26 mouse cellular contexts compared by ENCODE assay signal in the genomic region with DNA sequence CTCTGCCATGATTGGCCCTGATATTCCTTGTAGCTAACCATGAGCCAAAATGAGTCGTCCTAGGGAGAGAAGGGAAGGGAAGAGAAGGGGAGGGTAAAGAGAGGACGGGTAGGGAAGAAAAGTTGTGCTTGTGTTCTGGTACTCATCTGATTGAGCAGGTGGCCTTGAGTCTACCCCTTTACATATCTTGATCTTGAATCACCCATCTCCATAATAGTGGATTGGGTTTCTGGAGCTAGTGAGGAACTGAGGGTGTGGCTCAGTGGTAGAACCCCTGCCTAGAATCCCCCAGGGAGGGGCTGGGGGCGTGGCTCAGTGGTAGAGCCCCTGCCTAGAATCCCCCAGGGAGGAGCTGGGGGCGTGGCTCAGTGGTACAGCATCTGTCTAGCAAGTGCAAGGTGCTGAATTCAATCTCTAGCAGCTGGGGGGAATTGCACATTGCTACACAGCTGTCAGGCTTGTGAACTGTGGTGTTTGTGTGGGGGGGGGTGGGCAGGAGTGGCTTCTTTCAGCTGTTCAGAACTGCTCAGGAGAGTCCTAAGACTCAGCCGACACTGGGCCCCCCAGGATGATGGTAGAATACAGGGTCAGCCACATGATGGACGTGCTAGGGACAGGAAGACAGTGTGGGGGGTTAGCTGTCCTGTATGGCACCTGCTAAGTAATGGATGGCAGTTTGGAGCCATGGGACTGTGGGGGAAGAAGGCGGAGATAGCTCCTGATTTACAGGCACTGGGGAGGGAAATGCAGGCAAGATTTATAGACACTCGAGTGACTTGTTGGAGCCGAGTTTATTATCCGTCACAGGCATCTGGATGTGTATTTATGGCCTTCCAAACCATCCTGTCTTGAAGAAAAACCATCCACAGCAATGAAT. TPM values are rescaled to one million over a fixed set of nuclear protein-coding genes. Genes with fewer than 3 reads are reported as not detected.
DNase-seq lines count a peak whose midpoint lies in the region; ATAC-seq and TF ChIP-seq lines count a peak whose summit lies in the region.
"Had no signal": no experiment of that assay in that cellular context is flagged by ENCODE, and none has a peak within 500 bp of the region (broad histone marks: within the 10 kb centered on the region; RNA-seq: fewer than 3 reads in every experiment).

No protein-coding gene starts in this region.

- 0 out of 2 replicates have a peak, but pooled peaks cover 8% of the 10 kb centered on the region for H3K4me1 ChIP-seq in kidney, postnatal 0 days (replicated peaks; ENCODE audit: insufficient read depth, low read length)
- H3K4me1 ChIP-seq in neural tube, embryonic 13.5 days (replicated peaks) = peaks cover 31% of the 10 kb centered on the region

- H3K27ac ChIP-seq in kidney, postnatal 0 days = no peak overlapping the region
- H3K27ac ChIP-seq in neural tube, embryonic 13.5 days (replicated peaks) = peak overlapping the region; percentile 61
- H3K27ac ChIP-seq: forebrain, embryonic 10.5 days; hindbrain, embryonic 13.5 days; limb, embryonic 12.5 days; liver, embryonic 12.5 days had no signal

- TF ChIP-seq CTCF in kidney, postnatal 0 days (IDR thresholded peaks at IDR 0.05; ENCODE audit: low read depth) = no peak

- H3K27me3 ChIP-seq in kidney, postnatal 0 days (ENCODE audit: insufficient read depth, low read length) = no peaks in the 10 kb centered on the region
- H3K27me3 ChIP-seq in neural tube, embryonic 13.5 days = peaks cover 6% of the 10 kb centered on the region

- WGBS in kidney, postnatal 0 days = 22% methylated on average over 10 of the region's 10 CpGs
- 38% methylated on average over 10 of the region's 10 CpGs for WGBS in neural tube, embryonic 13.5 days

- no peak overlapping the region for H3K9ac ChIP-seq in kidney, postnatal 0 days (ENCODE audit: low read depth, low read length)
- no peak overlapping the region for H3K9ac ChIP-seq in neural tube, embryonic 13.5 days
- H3K9ac ChIP-seq: hindbrain, embryonic 13.5 days; limb, embryonic 12.5 days; liver, embryonic 12.5 days had no signal

- H3K9me3 ChIP-seq in kidney, postnatal 0 days (replicated peaks; ENCODE audit: low read length) = no peaks in the 10 kb centered on the region
- H3K9me3 ChIP-seq in neural tube, embryonic 13.5 days = no peaks in the 10 kb centered on the region
- H3K9me3 ChIP-seq: forebrain, embryonic 10.5 days; hindbrain, embryonic 13.5 days; limb, embryonic 12.5 days; liver, embryonic 12.5 days had no signal

- no peaks in the 10 kb centered on the region for H3K36me3 ChIP-seq in kidney, postnatal 0 days (ENCODE audit: insufficient read depth, low read length)
- H3K36me3 ChIP-seq in neural tube, embryonic 13.5 days = no peaks in the 10 kb centered on the region
- H3K36me3 ChIP-seq: forebrain, embryonic 10.5 days; hindbrain, embryonic 13.5 days; limb, embryonic 12.5 days; liver, embryonic 12.5 days had no signal

- ATAC-seq in kidney, postnatal 0 days (replicated peaks; ENCODE audit: low FRiP score, low read depth) = peak; percentile 67
- ATAC-seq in neural tube, embryonic 13.5 days (ENCODE audit: low read depth) = peak; percentile 68; the same call in 1 of the 2 replicates
- no peak for ATAC-seq in frontal cortex, adult (ENCODE audit: low TSS enrichment)
- ATAC-seq: forebrain, embryonic 16.5 days; liver, embryonic 12.5 days had no signal

- DNase-seq in embryo, embryonic 10.5 days (ENCODE audit: low spot score) = peak; percentile 6
- DNase-seq in embryo, embryonic 10 days (ENCODE audit: low spot score) = no peak
- peak; percentile 90 for DNase-seq in kidney, postnatal 0 days (ENCODE audit: low spot score)
- no peak for DNase-seq in kidney, adult 9 months
- no peak for DNase-seq in frontal cortex, postnatal 25 days (ENCODE audit: low spot score in 2 of 2)
- DNase-seq: adrenal gland, adult 2 months; cerebellum, adult 11 months; heart, postnatal 36 days; kidney, adult 8-10 months; lung, adult 18-20 months; lung, postnatal 10 days; right cerebral cortex, adult 18-20 months; right cerebral cortex, postnatal 4 days; thymus, postnatal 25 days had no signal

- no peak overlapping the region for H3K4me3 ChIP-seq in kidney, postnatal 0 days (replicated peaks; ENCODE audit: low read depth, low read length)
- H3K4me3 ChIP-seq in neural tube, embryonic 13.5 days = no peak overlapping the region
- H3K4me3 ChIP-seq: forebrain, embryonic 10.5 days; hindbrain, embryonic 13.5 days; limb, embryonic 12.5 days; liver, embryonic 12.5 days had no signal

- H3K4me2 ChIP-seq in kidney, postnatal 0 days (ENCODE audit: low read length) = no peak overlapping the region
- no peak overlapping the region for H3K4me2 ChIP-seq in neural tube, embryonic 13.5 days
- H3K4me2 ChIP-seq: hindbrain, embryonic 13.5 days; limb, embryonic 12.5 days; liver, embryonic 12.5 days; midbrain, embryonic 11.5 days had no signal

RNA-seq across cellular contexts. Expression of a gene that starts 24.0 kb away (rescaled TPM):
- polyA plus RNA-seq in kidney, postnatal 0 days (2015; fragmentation: Nextera tagmentation; extraction: Ambion mirVana) = not detected in 2 replicates
- not detected in 2 replicates for polyA plus RNA-seq in neural tube, embryonic 13.5 days (2015; fragmentation: Nextera tagmentation; extraction: Ambion mirVana)
- polyA plus RNA-seq: adrenal gland, adult 2 months; cortical plate, adult 2 months; forebrain, embryonic 10.5 days; forebrain, embryonic 16.5 days; heart, embryonic 14.5 days; hindbrain, embryonic 13.5 days; limb, embryonic 12.5 days; liver, embryonic 12.5 days; midbrain, embryonic 11.5 days; neural tube, embryonic 11.5 days; stomach, embryonic 14.5 days had no signal

Comparison
In these comparisons a context has a peak if more than half of its experiments do, and no peak if none do; other contexts are left out.
1. DNase-seq: peak in embryo, embryonic 10.5 days (single experiment) and kidney, postnatal 0 days (single experiment); none in embryo, embryonic 10 days (single experiment), kidney, adult 9 months (single experiment) and frontal cortex, postnatal 25 days (0 of 2).